Mouse (Mus musculus) layer of hippocampus, adult 2 months (tissue): ENCODE data around the gene Dhdh. TPM values are rescaled to one million over a fixed set of nuclear protein-coding genes. Genes with fewer than 3 reads are reported as not detected.
A peak's percentile ranks its signal among the peaks of the same experiment; 100 is the strongest.
"Not testable (repeated sequence)": the region's sequence is repeated elsewhere in the genome, so short reads cannot be mapped to it uniquely, and the experiment has no call there.

Source experiments
- DNase-seq, 2 experiments: peaks; one replicate each; pipeline ENCODE4 v3.0.0; 2022; ENCODE audit warnings: low spot score in 2 of 2
- H3K27ac ChIP-seq: fragments of 200-600 bp; 2 replicates; pipeline ENCODE4 v1.8.1; 2022
- H3K4me3 ChIP-seq: fragments of 200-600 bp; 2 replicates; pipeline ENCODE4 v1.8.1; 2022; ENCODE audit warnings: mild to moderate bottlenecking
- CTCF ChIP-seq: fragments of 200-600 bp; conservative IDR thresholded peaks from 2 replicates; pipeline ENCODE4 v1.8.1; 2022; ENCODE audit warnings: antibody characterized with exemption, mild to moderate bottlenecking, moderate library complexity
- long read RNA-seq, 2 experiments: library from polyadenylated mRNA; stranded (forward); transcript quantifications; one replicate each; pipeline ENCODE4 v2.0.0; 2021; ENCODE audit warnings: borderline mapping rate in 2 of 2
- total RNA-seq, 2 experiments: library from RNA; stranded (reverse); gene quantifications; 2 replicates each; pipeline ENCODE4 v1.2.3; 2021

The Dhdh gene
- 1 to 10 TPM; 4.3 to 4.4 TPM for total RNA-seq
- long read RNA-seq, experiment 1, partial matches to known transcripts, result 0 of 1 reads
- long read RNA-seq, experiment 1, other reads (novel, unspliced or antisense), result 1 of 1 reads
- long read RNA-seq, experiment 2, full-length matches to known transcripts, result 1 of 1 reads
- long read RNA-seq, experiment 2, partial matches to known transcripts, result 0 of 1 reads
- long read RNA-seq, experiment 2, other reads (novel, unspliced or antisense), result 0 of 1 reads

GRCm38 (mm10) chr7:45488293-45489204 is at the start of gene Dhdh:
Gene Dhdh (minus strand): TSS chr7:45488805.
- peak in 1 of 2 experiments; percentile 35 for DNase-seq
- Histone ChIP-seq H3K4me3 (peak within 1 kb of the TSS; percentile 60), H3K27ac (peak within 1 kb of the TSS; percentile 67)
- TF ChIP-seq CTCF, result no peak

GRCm38 (mm10) chr7:45537602-45538001 is 49.0 kb upstream of the Dhdh start:
- H3K4me3 ChIP-seq, result peak overlapping the region; percentile 77
- no peak for DNase-seq
- H3K27ac ChIP-seq, result peak overlapping the region; percentile 87
- TF ChIP-seq CTCF, result no peak

GRCm38 (mm10) chr7:45535676-45536075 is 47.1 kb upstream of the Dhdh start:
- Histone ChIP-seq H3K4me3 (no peak overlapping the region), H3K27ac (no peak overlapping the region)
- DNase-seq, result no peak
- TF ChIP-seq CTCF, result peak; percentile 27

GRCm38 (mm10) chr7:45530643-45531042 is 42.0 kb upstream of the Dhdh start:
- no peak for DNase-seq
- H3K27ac ChIP-seq, result no peak overlapping the region
- no peak for TF ChIP-seq CTCF

GRCm38 (mm10) chr7:45529461-45529860 is 40.9 kb upstream of the Dhdh start:
- H3K27ac ChIP-seq, result no peak overlapping the region
- no peak overlapping the region for H3K4me3 ChIP-seq
- DNase-seq, result no peak
- no peak for TF ChIP-seq CTCF

More at GRCm38 (mm10) chr7:45530643-45531042, 42.0 kb upstream of the Dhdh start:
- H3K4me3 ChIP-seq, result no peak overlapping the region

GRCm38 (mm10) chr7:45527169-45527568 is 38.6 kb upstream of the Dhdh start:
- not testable (repeated sequence) for DNase-seq, H3K27ac ChIP-seq, H3K4me3 ChIP-seq

GRCm38 (mm10) chr7:45526474-45527120 is 38.0 kb upstream of the Dhdh start:
- TF ChIP-seq CTCF, result peak; percentile 63
- DNase-seq, result no peak
- peak overlapping the region; percentile 95 for H3K4me3 ChIP-seq
- H3K27ac ChIP-seq, result peak overlapping the region; percentile 98

GRCm38 (mm10) chr7:45525809-45526473 is 37.3 kb upstream of the Dhdh start, which contains the start of the genes Ppp1r15a and Plekha4:
Gene Ppp1r15a (minus strand): TSS chr7:45526268.
Gene Plekha4 (plus strand): TSS chr7:45526330.
- peak within 1 kb of the TSS; percentile 95 for H3K4me3 ChIP-seq
- peak within 1 kb of the TSS; percentile 98 for H3K27ac ChIP-seq
- TF ChIP-seq CTCF, result no peak
- peak; percentile 92 to 95 for DNase-seq

GRCm38 (mm10) chr7:45524841-45525621 is 36.4 kb upstream of the Dhdh start:
- peak overlapping the region; percentile 98 for H3K27ac ChIP-seq
- peak overlapping the region; percentile 95 for H3K4me3 ChIP-seq
- no peak for DNase-seq
- TF ChIP-seq CTCF, result no peak

- no peak for TF ChIP-seq CTCF
- no peak for DNase-seq
- Histone ChIP-seq H3K27ac (no peak overlapping the region), H3K4me3 (peak overlapping the region; percentile 10; the same call in 1 of the 2 replicates)
These were observed 35.1 kb upstream of the Dhdh start for GRCm38 (mm10) chr7:45523678-45524170.

- H3K27ac ChIP-seq, result no peak overlapping the region
- DNase-seq, result no peak
- no peak overlapping the region; the same call in 1 of the 2 replicates for H3K4me3 ChIP-seq
- TF ChIP-seq CTCF, result no peak
These were observed 34.5 kb upstream of the Dhdh start for GRCm38 (mm10) chr7:45522957-45523676.
